Mouse (Mus musculus): ENCODE results near the gene Prr5. TPM values are rescaled to one million over a fixed set of nuclear protein-coding genes. Genes with fewer than 3 reads are reported as not detected.
"Not testable (repeated sequence)": the region's sequence is repeated elsewhere in the genome, so short reads cannot be mapped to it uniquely, and the experiment has no call there.

Prr5 gene
- polyA plus RNA-seq, 1 experiment: 8.1 TPM

DNA sequence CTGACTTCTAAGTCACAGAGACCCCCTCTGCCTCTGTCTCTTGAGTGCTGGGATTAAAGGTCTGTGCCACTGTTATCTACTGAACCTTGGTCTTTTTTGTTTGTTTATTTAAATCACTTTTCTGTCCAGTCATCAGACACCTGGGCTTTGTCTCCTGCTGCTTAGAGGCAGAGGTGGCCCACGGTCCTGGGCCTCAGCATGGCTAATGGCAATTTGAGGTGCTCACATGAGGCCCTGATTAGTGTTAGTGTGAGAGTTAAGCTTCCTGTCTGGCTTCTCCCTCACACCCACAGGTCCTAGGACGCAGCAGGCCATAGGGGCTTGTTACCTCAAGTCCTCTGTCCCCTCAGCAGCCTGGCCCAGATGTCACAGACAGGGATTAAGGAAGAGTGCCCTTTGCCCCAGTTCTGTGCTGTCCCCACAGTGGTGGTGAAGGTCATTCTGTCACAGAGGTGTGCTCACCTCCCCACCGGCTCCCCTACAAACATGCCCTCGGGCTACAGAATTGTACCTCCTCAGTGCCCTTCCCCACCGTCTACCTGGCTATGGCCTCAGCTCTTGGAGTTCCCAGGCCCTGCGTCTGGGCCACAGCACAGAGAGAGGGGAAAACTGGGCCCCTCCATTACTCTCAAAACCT is 37.7 kb downstream of the Prr5 start:
- Histone ChIP-seq H3K27me3 (ENCODE audit: control insufficient read depth, insufficient read depth, insufficient read length) (no peaks in the 10 kb centered on the region), H3K4me3 (no peak overlapping the region), H3K4me2 (ENCODE audit: low read depth) (no peak overlapping the region), H3ac (ENCODE audit: control insufficient read depth, insufficient read length) (no peak overlapping the region), H3K79me2 (ENCODE audit: control insufficient read depth, insufficient read depth) (no peaks in the 10 kb centered on the region), H3K36me3 (ENCODE audit: control insufficient read depth, insufficient read depth) (no peaks in the 10 kb centered on the region)
- TF ChIP-seq E2F4 (IDR thresholded peaks at IDR 0.05; ENCODE audit: insufficient read depth) (no peak), MYOG (IDR thresholded peaks at IDR 0.05; ENCODE audit: control insufficient read depth in 1 of 3, insufficient read depth in 1 of 3, insufficient read length in 2 of 3, low read depth in 2 of 3) (no peak), MYOD1 (IDR thresholded peaks at IDR 0.05; ENCODE audit: control insufficient read depth in 1 of 3, insufficient read length in 2 of 3, low read depth in 2 of 3) (no peak), POLR2A (IDR thresholded peaks at IDR 0.05; ENCODE audit: insufficient read length, low read depth) (no peak), MAX (IDR thresholded peaks at IDR 0.05; ENCODE audit: low read depth) (no peak), CEBPB (IDR thresholded peaks at IDR 0.05; ENCODE audit: insufficient read depth, poor library complexity, severe bottlenecking) (no peak), REST (IDR thresholded peaks at IDR 0.05; ENCODE audit: insufficient read depth, insufficient read length) (no peak), SRF (IDR thresholded peaks at IDR 0.05; ENCODE audit: control insufficient read depth, insufficient read length, low read depth) (no peak), POLR2AphosphoS2 (IDR thresholded peaks at IDR 0.05; ENCODE audit: insufficient read length, low read depth) (no peak), TCF12 (IDR thresholded peaks at IDR 0.05; ENCODE audit: insufficient read depth, poor library complexity, severe bottlenecking) (no peak), TCF3 (IDR thresholded peaks at IDR 0.05; ENCODE audit: insufficient read length, low read depth) (no peak), USF1 (IDR thresholded peaks at IDR 0.05; ENCODE audit: low read depth) (no peak)

DNA sequence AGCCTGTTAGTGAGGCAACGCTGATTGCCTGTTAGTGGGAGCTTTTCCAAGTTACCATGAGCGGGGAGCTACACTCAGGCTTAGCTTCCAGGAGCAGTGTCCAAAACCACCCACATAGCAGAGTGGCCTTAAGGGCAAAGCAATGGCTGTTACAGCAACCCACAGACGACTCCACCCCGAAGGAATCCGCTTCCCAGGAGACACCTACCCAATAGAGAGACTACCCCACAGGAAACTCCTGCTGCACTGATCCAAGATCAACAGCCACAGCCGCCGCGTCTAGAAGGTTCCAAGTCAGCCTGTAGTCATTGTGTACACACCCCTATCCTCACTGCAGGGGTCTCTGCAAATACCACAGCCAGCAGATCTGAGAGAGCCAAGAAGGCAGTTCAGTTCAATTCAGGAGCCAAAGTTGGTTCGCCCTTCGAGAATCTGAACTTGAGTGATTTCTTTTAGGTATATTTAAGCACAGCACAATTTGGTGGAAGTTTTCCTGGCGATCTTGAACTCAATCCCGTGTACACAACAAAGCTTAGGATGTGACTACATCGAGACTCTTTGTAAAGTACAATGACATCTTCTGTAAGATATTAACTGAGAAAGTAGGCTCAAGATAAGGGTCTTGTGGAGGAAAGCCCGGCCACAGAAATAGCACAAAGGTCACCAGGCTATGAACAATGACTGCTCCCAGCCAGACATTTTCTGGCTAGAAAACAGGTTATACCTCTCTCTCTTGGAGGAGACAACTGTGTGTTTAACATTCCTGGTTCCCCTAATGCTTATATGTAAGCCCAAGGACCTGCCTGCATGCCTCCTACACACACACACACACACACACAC is 43.4 kb downstream of the Prr5 start:
- Histone ChIP-seq H3K36me3 (ENCODE audit: control insufficient read depth, insufficient read depth) (no peaks in the 10 kb centered on the region), H3ac (ENCODE audit: control insufficient read depth, insufficient read length) (no peak overlapping the region), H3K27me3 (ENCODE audit: control insufficient read depth, insufficient read depth, insufficient read length) (no peaks in the 10 kb centered on the region), H3K4me3 (no peak overlapping the region), H3K79me2 (ENCODE audit: control insufficient read depth, insufficient read depth) (no peaks in the 10 kb centered on the region), H3K4me2 (ENCODE audit: low read depth) (no peak overlapping the region)
- TF ChIP-seq MYOD1 (IDR thresholded peaks at IDR 0.05; ENCODE audit: control insufficient read depth in 1 of 3, insufficient read length in 2 of 3, low read depth in 2 of 3) (peak in 1 of 3 experiments; percentile 14), POLR2A (IDR thresholded peaks at IDR 0.05; ENCODE audit: insufficient read length, low read depth) (no peak), CEBPB (IDR thresholded peaks at IDR 0.05; ENCODE audit: insufficient read depth, poor library complexity, severe bottlenecking) (no peak)

DNA sequence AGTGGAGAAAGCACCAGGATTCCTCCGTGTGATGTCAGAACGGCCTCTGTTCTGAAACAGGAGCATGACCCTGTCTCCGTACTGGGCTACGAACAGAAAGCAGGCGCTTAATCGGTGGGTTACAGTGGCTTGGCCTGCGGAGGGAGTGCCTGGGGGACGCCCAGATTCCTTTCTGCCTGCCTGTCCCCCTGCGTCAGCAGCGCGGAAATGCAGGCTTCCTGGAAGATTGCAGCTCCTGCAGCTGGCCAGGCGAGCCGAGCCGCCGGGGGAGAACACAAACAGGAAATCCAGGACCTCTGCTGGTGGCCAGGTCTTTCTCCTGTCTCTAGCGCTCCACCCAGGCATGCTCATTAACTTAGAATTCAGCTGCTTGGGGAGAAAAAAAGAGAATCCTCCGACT is 45.3 kb downstream of the Prr5 start:
- Histone ChIP-seq H3K4me2 (ENCODE audit: low read depth) (peak overlapping the region; percentile 72), H3ac (ENCODE audit: control insufficient read depth, insufficient read length) (peak overlapping the region; percentile 9), H3K4me3 (peak overlapping the region; percentile 2), H3K79me2 (ENCODE audit: control insufficient read depth, insufficient read depth) (no peaks in the 10 kb centered on the region), H3K36me3 (ENCODE audit: control insufficient read depth, insufficient read depth) (no peaks in the 10 kb centered on the region), H3K27me3 (ENCODE audit: control insufficient read depth, insufficient read depth, insufficient read length) (no peaks in the 10 kb centered on the region)
- peak in 2 of 3 experiments; percentile 44 to 75 for TF ChIP-seq MYOD1 (IDR thresholded peaks at IDR 0.05; ENCODE audit: control insufficient read depth in 1 of 3, insufficient read length in 2 of 3, low read depth in 2 of 3)
- TF ChIP-seq TCF3 (IDR thresholded peaks at IDR 0.05; ENCODE audit: insufficient read length, low read depth): peak; percentile 14
- TF ChIP-seq SRF (IDR thresholded peaks at IDR 0.05; ENCODE audit: control insufficient read depth, insufficient read length, low read depth): no peak
- TF ChIP-seq USF1 (IDR thresholded peaks at IDR 0.05; ENCODE audit: low read depth): no peak
- TF ChIP-seq TCF12 (IDR thresholded peaks at IDR 0.05; ENCODE audit: insufficient read depth, poor library complexity, severe bottlenecking): no peak
- TF ChIP-seq CEBPB (IDR thresholded peaks at IDR 0.05; ENCODE audit: insufficient read depth, poor library complexity, severe bottlenecking): no peak
- TF ChIP-seq POLR2A (IDR thresholded peaks at IDR 0.05; ENCODE audit: insufficient read length, low read depth): peak; percentile 44
- TF ChIP-seq MYOG (IDR thresholded peaks at IDR 0.05; ENCODE audit: control insufficient read depth in 1 of 3, insufficient read depth in 1 of 3, insufficient read length in 2 of 3, low read depth in 2 of 3): peak in 1 of 3 experiments; percentile 83
- no peak for TF ChIP-seq E2F4 (IDR thresholded peaks at IDR 0.05; ENCODE audit: insufficient read depth)
- peak; percentile 23 for TF ChIP-seq POLR2AphosphoS2 (IDR thresholded peaks at IDR 0.05; ENCODE audit: insufficient read length, low read depth)
- no peak for TF ChIP-seq MAX (IDR thresholded peaks at IDR 0.05; ENCODE audit: low read depth)
- no peak for TF ChIP-seq REST (IDR thresholded peaks at IDR 0.05; ENCODE audit: insufficient read depth, insufficient read length)

GRCm38 (mm10) chr15:84715132-84715531 is 45.7 kb downstream of the Prr5 start:
- H3K4me3 ChIP-seq: peak overlapping the region; percentile 2
- H3K4me2 ChIP-seq (ENCODE audit: low read depth): peak overlapping the region; percentile 72
- H3K79me2 ChIP-seq (ENCODE audit: control insufficient read depth, insufficient read depth): no peaks in the 10 kb centered on the region
- H3K27me3 ChIP-seq (ENCODE audit: control insufficient read depth, insufficient read depth, insufficient read length): no peaks in the 10 kb centered on the region
- TF ChIP-seq TCF3 (IDR thresholded peaks at IDR 0.05; ENCODE audit: insufficient read length, low read depth): no peak
- TF ChIP-seq POLR2AphosphoS2 (IDR thresholded peaks at IDR 0.05; ENCODE audit: insufficient read length, low read depth): no peak
- no peak for TF ChIP-seq E2F4 (IDR thresholded peaks at IDR 0.05; ENCODE audit: insufficient read depth)
- peak; percentile 17 for TF ChIP-seq POLR2A (IDR thresholded peaks at IDR 0.05; ENCODE audit: insufficient read length, low read depth)
- peak overlapping the region; percentile 9 for H3ac ChIP-seq (ENCODE audit: control insufficient read depth, insufficient read length)
- H3K36me3 ChIP-seq (ENCODE audit: control insufficient read depth, insufficient read depth): no peaks in the 10 kb centered on the region

GRCm38 (mm10) chr15:84717570-84718270 is 48.3 kb downstream of the Prr5 start:
- H3K4me3 ChIP-seq; H3K4me2 ChIP-seq (ENCODE audit: low read depth); H3K27me3 ChIP-seq (ENCODE audit: control insufficient read depth, insufficient read depth, insufficient read length); H3K79me2 ChIP-seq (ENCODE audit: control insufficient read depth, insufficient read depth); H3ac ChIP-seq (ENCODE audit: control insufficient read depth, insufficient read length); H3K36me3 ChIP-seq (ENCODE audit: control insufficient read depth, insufficient read depth): not testable (repeated sequence)
